Mouse (Mus musculus): ENCODE results near the gene 1700066M21Rik.

- no peak for TF ChIP-seq FLI1 (IDR thresholded peaks at IDR 0.05; ENCODE audit: low read length)
- TF ChIP-seq GATA1 (IDR thresholded peaks at IDR 0.05; ENCODE audit: borderline replicate concordance, low read length): no peak
Measured at GRCm38 (mm10) chr1:57400877-57401276, 23.5 kb downstream of the 1700066M21Rik start.
